Mouse (Mus musculus) T-helper 2 cell (primary cell): ENCODE results near the gene Usp32.
"Not testable (repeated sequence)": the region's sequence is repeated elsewhere in the genome, so short reads cannot be mapped to it uniquely, and the experiment has no call there.

Experiments used
- in situ Hi-C: fragments of 300-600 bp; cut with MboI, MseI; formaldehyde crosslinking; loops from one replicate; pipeline ENCODE4 v1.15.1; 2025; ENCODE audit warnings: high pct_unique_total_duplicates

The Usp32 gene

DNA sequence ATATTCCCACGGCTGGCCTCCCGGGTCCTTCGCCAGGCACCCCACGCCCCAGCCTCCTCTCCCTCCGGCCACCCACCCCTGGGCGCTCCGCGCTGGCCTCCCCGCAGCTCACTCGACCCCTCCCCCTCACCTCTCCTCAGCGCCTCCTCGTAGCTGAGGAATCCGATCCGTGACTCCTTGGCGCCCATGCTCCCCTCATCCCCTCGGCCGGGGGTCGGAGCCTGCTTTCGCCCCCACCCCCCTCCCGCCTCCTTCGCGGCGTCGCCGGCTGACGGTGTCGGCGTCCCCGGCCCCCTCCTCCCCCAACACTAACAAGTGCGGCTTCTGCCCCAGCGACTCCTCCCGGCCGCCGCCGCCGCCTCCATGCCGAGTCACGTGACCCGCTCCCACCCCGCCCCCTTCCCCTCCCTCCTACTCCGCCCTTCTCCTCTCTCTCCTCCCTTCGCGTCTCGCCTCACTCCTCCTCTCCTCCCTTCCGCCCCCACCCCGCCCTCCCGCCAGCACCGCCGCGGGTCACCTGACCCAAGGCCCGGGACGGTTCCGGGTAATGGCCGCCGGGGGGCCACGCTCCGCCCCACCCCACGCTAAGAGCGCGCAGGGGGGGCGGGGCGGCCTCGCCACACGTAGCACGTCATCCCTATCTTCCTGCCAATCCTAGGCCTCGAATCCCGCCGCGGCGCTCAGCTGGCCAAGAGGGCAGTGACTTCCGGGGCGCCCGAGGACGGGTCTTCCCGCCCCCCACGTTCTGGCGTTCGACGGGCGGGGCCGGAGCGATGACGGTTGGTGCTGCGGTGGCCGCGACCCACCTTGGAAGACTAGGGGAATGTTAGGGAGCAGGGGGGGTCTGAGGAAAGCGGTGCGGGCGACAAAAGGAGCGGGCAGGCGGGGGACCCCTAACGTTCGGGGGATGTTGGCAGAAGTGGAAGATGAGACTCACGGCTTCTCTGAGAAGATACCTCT lies at the start of gene Usp32:
TSS of gene Usp32 (minus strand) at position 581 of the 960 bp plus-strand sequence.
- in situ Hi-C loops: loop anchor here (25.0 kb wide), 1 partner anchor 1997 kb away; the partner anchor contains the start of gene Trim37

DNA sequence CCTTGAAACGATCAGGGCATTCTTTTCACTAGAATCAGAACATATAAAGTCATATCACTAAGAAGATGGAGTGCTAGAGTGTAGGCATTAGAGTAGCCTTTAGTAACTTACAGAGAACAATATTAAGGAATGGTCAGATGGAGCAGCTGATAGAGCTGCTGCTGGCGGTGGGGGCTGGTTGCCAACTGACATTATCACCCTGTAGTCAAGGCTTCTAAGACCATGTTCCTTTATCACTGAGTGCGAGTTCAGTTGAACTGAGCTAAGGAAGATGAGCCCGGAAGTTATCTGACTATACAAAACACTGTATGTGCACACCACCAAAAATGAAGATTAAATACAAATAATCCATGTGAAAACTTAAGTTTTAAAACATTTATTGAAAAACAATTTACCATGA lies 49.1 kb upstream of the Usp32 start:
- in situ Hi-C loops: no loop called here

DNA sequence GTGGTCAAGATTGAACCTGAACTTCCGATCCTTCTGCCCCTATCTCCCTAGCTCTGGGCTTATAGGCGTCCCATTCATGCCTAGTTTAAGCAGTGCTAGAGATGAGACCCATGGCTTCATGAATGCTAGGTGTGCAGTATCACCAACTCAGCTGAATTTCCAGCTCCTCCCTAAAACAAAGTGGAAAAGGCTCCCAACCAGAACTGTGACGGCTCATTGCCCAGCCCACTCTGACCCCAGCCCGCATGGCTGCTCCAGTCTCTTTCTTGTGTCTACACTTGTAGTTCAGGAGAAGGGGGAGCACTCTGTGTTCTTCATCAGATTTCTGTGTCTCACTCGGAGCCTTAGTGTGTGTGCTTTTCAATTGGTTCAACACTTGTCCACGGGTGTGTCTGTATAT lies 44.9 kb upstream of the Usp32 start:
- in situ Hi-C loops: loop anchor here (5.0 kb wide), 1 partner anchor 258 kb away; no protein-coding TSS in a partner anchor

GRCm38 (mm10) chr11:85184082-85184481 lies 44.1 kb upstream of the Usp32 start:
- in situ Hi-C loops: loop anchor here (5.0 kb wide), 1 partner anchor 257 kb away; no protein-coding TSS in a partner anchor

- in situ Hi-C loops: loop anchor here (5.0 kb wide), 1 partner anchor 256 kb away; no protein-coding TSS in a partner anchor
Measured at GRCm38 (mm10) chr11:85183284-85183779, 43.4 kb upstream of the Usp32 start.

DNA sequence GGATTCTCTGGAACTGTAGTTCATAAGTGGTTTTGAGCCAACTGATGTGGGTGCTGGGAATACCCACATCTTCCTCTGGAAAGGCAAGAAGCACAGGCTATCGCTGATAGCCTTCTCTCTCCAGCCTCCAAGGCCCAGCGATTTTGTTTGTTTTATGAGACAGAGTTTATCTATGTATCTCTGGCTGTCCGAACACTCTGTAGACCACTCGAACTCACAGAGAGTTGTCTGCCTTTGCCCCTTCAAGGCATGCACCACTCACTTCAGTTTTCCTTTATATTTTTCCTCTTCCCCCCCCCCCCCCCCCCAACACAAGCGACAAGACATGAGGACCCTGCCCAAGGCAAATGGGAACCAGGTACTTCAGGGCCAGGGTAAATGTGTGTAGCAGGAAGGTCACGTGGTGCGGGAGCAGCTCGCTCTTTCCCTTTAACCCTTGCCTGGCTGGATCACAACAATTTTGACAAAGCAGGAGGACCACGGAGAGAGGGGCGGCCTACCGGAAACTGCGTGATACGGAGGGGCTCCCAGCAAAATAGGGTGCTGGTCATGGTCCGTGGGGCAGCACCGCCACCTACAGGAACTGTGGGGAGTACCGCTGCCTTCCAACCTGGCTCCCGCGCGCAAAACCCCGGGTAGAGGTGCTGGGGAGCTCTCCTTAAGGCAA lies 42.8 kb upstream of the Usp32 start:
- in situ Hi-C loops: loop anchor here (5.0 kb wide), 1 partner anchor 255 kb away; no protein-coding TSS in a partner anchor

GRCm38 (mm10) chr11:85178413-85178812 lies 38.5 kb upstream of the Usp32 start:
- in situ Hi-C loops: no loop called here

GRCm38 (mm10) chr11:85177761-85178160 lies 37.8 kb upstream of the Usp32 start:
- in situ Hi-C loops: no loop called here

DNA sequence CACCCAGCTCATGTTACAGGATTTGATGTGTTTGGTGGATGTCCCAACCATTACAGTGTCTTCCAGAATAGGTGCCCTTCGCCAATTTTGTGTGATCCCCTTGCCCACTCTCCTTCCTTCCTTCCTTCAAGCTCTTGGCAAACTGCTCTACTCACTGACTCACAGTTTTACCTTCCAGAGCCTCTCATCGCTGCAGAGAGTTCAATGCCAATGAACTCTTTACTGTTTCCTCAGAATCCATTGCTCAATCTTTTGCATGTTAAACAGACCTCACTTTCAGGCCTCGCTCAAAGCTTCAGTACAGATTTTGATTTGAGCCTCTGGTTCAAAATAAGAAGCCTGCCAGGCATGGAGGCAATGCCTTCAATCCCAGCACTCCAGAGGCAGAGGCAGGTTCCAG lies 36.0 kb upstream of the Usp32 start:
- in situ Hi-C loops: no loop called here

DNA sequence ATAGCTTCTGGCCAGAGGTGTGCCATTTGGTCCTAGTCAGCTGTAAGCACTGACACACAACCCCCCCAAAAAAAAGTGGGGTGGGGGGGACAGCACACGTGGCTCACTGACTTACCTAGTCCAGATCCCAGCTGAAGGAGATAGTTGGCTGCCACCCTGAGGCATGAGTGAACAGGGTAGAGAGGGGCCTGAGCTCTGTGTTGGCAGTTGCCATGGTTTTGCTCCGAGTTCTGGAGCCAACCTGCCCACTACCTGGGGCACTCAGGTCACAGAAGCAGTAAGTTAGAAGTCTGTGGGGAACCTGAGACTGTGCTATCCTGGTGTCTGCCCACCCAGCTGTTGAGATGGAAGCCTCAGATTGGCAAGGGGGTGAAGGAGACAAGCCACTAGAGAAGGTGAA lies 30.9 kb upstream of the Usp32 start:
- in situ Hi-C loops: loop anchor here (5.0 kb wide), 1 partner anchor 86 kb away; no protein-coding TSS in a partner anchor

GRCm38 (mm10) chr11:85170058-85170740 lies 30.2 kb upstream of the Usp32 start, which contains the start of gene 1700125H20Rik:
Gene 1700125H20Rik (plus strand): TSS chr11:85170404.
- in situ Hi-C loops: loop anchor here (5.0 kb wide), 1 partner anchor 87 kb away; no protein-coding TSS in a partner anchor

GRCm38 (mm10) chr11:85167503-85167902 lies 27.5 kb upstream of the Usp32 start:
- in situ Hi-C loops: no loop called here

DNA sequence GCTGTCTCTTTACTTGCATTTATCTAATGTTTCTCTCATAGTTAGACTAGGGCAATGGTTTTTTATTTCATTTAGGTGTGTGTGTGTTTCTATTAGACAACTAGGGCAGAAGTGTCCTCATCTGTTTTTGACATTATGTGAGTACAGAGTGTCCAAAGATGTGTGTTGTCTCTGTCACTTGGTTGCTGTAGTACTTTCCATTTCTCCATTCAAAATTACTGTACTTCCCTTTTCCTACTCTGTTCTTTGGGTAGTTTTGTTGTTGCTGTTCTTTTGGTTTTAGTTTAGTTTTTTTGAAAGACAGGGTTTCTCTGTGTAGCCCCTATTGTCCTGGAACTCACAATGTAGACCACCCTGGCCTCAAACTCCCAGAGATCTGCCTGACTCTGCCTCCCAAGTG lies 24.4 kb upstream of the Usp32 start:
- in situ Hi-C loops: no loop called here

- in situ Hi-C loops: not testable (repeated sequence)
Measured at GRCm38 (mm10) chr11:85163014-85163413, 23.1 kb upstream of the Usp32 start.

DNA sequence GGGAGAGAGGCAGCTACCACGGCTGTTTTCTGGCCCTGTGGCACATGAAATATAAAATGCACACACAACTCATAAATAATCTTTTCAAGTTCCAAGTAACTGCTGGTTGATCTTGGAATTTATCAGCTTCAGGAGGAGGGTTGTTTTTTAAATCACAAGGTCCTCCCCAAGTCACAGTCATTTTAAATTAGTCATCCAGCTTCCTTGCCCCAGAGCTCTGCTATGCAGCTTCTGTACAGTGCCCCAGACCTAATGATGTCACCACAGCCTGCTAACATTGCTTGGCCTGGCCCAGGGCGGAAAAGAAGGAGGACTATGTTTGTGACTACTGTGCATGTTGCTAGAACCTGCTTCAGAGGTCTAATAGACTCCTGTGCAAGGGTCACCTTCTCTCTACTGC lies 17.3 kb upstream of the Usp32 start:
- in situ Hi-C loops: no loop called here

DNA sequence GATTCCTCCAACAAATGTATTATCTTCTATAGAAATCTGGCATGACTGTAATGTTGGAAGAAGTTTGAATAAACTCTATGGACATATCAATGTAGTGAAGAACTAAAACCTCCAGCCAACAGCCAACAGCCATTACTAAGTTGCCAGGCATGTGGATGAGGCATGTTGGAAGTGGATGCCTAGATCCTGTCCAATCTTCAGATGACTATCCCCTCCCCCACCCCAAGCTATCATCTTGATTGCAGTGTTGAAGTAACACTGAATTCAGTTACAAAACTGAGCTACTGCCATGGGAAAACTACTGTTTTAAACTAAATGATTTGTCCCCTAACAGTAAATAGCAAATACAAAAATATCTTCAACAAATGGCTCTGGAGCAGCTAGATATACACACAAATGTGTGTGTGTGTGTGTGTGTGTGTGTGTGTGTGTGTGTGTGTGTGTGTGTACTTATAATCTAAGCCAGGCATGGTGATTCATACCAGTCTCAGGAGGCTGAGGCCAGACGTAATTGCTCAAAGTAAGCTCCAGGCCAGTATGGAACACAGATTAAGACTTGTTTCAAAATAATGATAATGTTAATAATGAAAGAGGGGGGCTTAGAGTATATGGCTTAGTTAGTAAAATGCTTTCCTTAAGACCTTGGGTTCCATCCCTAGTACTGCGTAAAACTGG lies 12.4 kb upstream of the Usp32 start:
- in situ Hi-C loops: no loop called here

- in situ Hi-C loops: loop anchor here (25.0 kb wide), 1 partner anchor 1998 kb away; the partner anchor contains the start of gene Trim37
Measured at GRCm38 (mm10) chr11:85138776-85139474, 1.0 kb downstream of the Usp32 start.

DNA sequence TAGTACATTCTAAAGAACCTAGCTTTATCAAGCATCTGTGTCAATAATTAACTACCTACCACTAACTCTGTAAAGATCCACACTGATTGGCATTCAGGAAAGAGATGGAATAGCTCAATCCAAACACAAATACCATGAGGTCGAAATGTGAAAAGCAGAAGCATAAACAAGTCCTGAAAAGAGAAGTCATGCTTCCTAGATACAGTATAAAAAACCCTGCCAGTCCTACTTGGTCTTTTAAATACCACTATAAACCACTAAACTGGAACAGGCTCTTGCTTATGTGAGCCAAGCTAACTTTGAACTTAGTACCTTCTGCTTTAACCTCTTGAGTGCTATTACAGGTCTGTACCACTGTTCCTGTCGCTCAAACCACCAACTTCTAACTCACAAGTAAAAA lies 8.4 kb downstream of the Usp32 start:
- in situ Hi-C loops: loop anchor here (25.0 kb wide), 1 partner anchor 2006 kb away; the partner anchor contains the start of gene Trim37

- in situ Hi-C loops: loop anchor here (25.0 kb wide), 1 partner anchor 2008 kb away; the partner anchor contains the start of gene Trim37
Measured at GRCm38 (mm10) chr11:85128883-85129282, 11.1 kb downstream of the Usp32 start.
